Mouse (Mus musculus) heart, adult 2 months (tissue): ENCODE measurements around the gene Adh1. TPM values are rescaled to one million over a fixed set of nuclear protein-coding genes. Genes with fewer than 3 reads are reported as not detected.
A peak's percentile ranks its signal among the peaks of the same experiment; 100 is the strongest.

Experiments
- DNase-seq, 2 experiments: peaks; one replicate each; pipeline ENCODE4 v3.0.0; 2021
- H3K27ac ChIP-seq: fragments of 200-600 bp; 2 replicates; pipeline ENCODE4 v1.8.1; 2022
- H3K27me3 ChIP-seq: fragments of 200-500 bp; 2 replicates; pipeline ENCODE4 v1.6.1; 2012; ENCODE audit warnings: mild to moderate bottlenecking, low read length, inconsistent platforms, mixed read lengths; ENCODE audit not compliant: control insufficient read depth, insufficient read depth
- H3K36me3 ChIP-seq: fragments of 200-500 bp; 2 replicates; pipeline ENCODE4 v1.6.1; 2012; ENCODE audit warnings: low read length, inconsistent platforms; ENCODE audit not compliant: control insufficient read depth, insufficient read depth
- H3K4me1 ChIP-seq: fragments of 200-500 bp; 2 replicates; pipeline ENCODE4 v1.6.1; 2011; ENCODE audit warnings: low read length; ENCODE audit not compliant: control insufficient read depth, insufficient read depth
- H3K4me3 ChIP-seq: fragments of 200-600 bp; 2 replicates; pipeline ENCODE4 v1.8.1; 2022
- H3K79me2 ChIP-seq: fragments of 200-500 bp; replicated peaks from 2 replicates; pipeline ENCODE4 v1.6.1; 2012; ENCODE audit warnings: mild to moderate bottlenecking, inconsistent platforms, low read length, moderate library complexity, mixed read lengths; ENCODE audit not compliant: control insufficient read depth, insufficient read depth
- H3K9ac ChIP-seq: fragments of 200-500 bp; 2 replicates; pipeline ENCODE4 v1.6.1; 2012; ENCODE audit warnings: low read depth, mild to moderate bottlenecking, control low read depth, inconsistent platforms, low read length, mixed read lengths
- CTCF ChIP-seq: fragments of 200-600 bp; IDR thresholded peaks from 2 replicates; pipeline ENCODE4 v1.8.1; 2022; ENCODE audit warnings: antibody characterized with exemption, mild to moderate bottlenecking, moderate library complexity
- EP300 ChIP-seq: fragments of 200-500 bp; IDR thresholded peaks from 2 replicates; pipeline ENCODE4 v1.6.1; 2011; ENCODE audit warnings: low read depth, low read length, control low read depth; ENCODE audit not compliant: insufficient read depth
- POLR2A ChIP-seq: fragments of 200-500 bp; IDR thresholded peaks from 2 replicates; pipeline ENCODE4 v1.6.1; 2011; ENCODE audit warnings: mild to moderate bottlenecking, low read depth, low read length, control low read depth; ENCODE audit not compliant: insufficient read depth
- WGBS: fragments of 180-500 bp; shearing (Covaris S2); methylation state at CpG from one replicate; pipeline ENCODE4 v1.1.7; 2018; 5-methylcytosine and 5-hydroxymethylcytosine counted together
- intact Hi-C: fragments of 180-260 bp; cut with DNase I; formaldehyde crosslinking; loops from one replicate; pipeline ENCODE4 v1.15.1; 2025
- polyA plus RNA-seq: library from polyadenylated mRNA; depleted of rRNA; stranded (reverse); fragments of >200 nt; gene quantifications from 2 replicates; pipeline ENCODE4 v1.2.3, GENCODE M21; 2012
- total RNA-seq, 2 experiments: library from RNA; stranded (reverse); gene quantifications; 2 replicates each; pipeline ENCODE4 v1.2.3; 2021

Gene Adh1
- total and polyA plus RNA-seq, 3 experiments = 27.5 to 34.3 (median 29.7) TPM

DNA sequence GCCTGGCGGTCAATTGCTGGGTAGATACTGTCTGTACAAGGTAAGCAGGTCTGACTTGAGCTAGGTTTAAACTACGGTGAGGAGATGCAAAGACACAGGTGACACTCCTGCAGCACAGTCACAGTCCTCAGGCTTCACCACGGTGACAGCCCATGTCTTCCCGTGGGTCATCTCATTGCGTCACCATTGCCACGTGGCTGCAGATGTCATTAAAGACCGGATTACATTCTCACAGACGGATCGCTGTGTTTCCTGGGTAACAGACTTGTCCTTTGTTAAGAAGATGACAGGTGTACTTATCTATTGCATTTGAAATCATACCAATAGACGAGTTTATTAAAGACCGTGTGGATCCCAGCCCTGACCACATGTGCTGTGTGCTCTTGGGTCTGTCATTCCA is 39.7 kb upstream of the Adh1 start:
- intact Hi-C loops = no loop called here
- H3K36me3 ChIP-seq = no peaks in the 10 kb centered on the region
- no peak for DNase-seq

DNA sequence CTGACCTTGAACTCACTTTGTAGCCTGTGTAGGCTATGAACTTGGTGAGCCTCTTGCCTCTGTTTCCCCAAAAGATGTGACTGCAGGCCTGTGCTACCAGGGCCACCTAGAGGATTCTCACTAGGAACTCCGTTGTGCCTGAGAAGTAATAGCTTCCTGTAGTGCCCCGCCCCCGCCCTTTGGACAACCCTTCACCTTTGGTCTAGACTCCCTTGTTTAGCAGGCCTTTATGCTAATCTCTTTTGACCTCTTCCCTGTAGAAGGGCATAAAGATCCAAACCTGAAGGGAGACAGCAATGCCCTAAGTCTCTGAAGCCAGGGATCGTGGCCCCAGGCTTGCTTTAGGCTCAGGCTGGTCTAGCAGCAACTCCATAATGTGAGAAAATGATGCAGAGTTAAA is 38.3 kb upstream of the Adh1 start:
- Histone ChIP-seq H3K79me2 (no peaks in the 10 kb centered on the region), H3K36me3 (no peaks in the 10 kb centered on the region), H3K4me3 (no peak overlapping the region), H3K9ac (no peak overlapping the region), H3K27me3 (no peaks in the 10 kb centered on the region), H3K27ac (no peak overlapping the region), H3K4me1 (no peaks in the 10 kb centered on the region)
- DNase-seq = no peak
- intact Hi-C loops = loop anchor here (1.0 kb wide), 1 partner anchor 210 kb away; no protein-coding TSS in a partner anchor
- TF ChIP-seq CTCF = no peak
- 62% methylated on average over 4 of the region's 4 CpGs for WGBS

More for the DNA sequence above, 39.7 kb upstream of the Adh1 start:
- H3K4me1 ChIP-seq = no peaks in the 10 kb centered on the region
- H3K27ac ChIP-seq = no peak overlapping the region
- H3K79me2 ChIP-seq = no peaks in the 10 kb centered on the region
- WGBS = 89% methylated on average over 11 of the region's 11 CpGs
- TF ChIP-seq CTCF = no peak
- no peak for TF ChIP-seq POLR2A
- no peak for TF ChIP-seq EP300
- no peak overlapping the region for H3K9ac ChIP-seq
- H3K27me3 ChIP-seq = no peaks in the 10 kb centered on the region
- no peak overlapping the region for H3K4me3 ChIP-seq

- TF ChIP-seq CTCF (peak; percentile 87), EP300 (0 out of 2 replicates have a peak, but pooled peaks have one; percentile 47), POLR2A (no peak)
- H3K79me2 ChIP-seq = no peaks in the 10 kb centered on the region
- no peaks in the 10 kb centered on the region for H3K27me3 ChIP-seq
- no peak overlapping the region for H3K4me3 ChIP-seq
- H3K27ac ChIP-seq = no peak overlapping the region
- WGBS = 50% methylated on average over 5 of the region's 5 CpGs
- H3K9ac ChIP-seq = no peak overlapping the region
- no peaks in the 10 kb centered on the region for H3K4me1 ChIP-seq
- no peaks in the 10 kb centered on the region for H3K36me3 ChIP-seq
- DNase-seq = peak in 1 of 2 experiments; percentile 42
- intact Hi-C loops = loop anchor here (1.0 kb wide), 2 partner anchors 182 to 209 kb away; no protein-coding TSS in a partner anchor
Observed at GRCm38 (mm10) chr3:138222952-138223351, 37.8 kb upstream of the Adh1 start.

GRCm38 (mm10) chr3:138224363-138224954 is 36.3 kb upstream of the Adh1 start:
- intact Hi-C loops = no loop called here

GRCm38 (mm10) chr3:138225331-138225730 is 35.5 kb upstream of the Adh1 start:
- Histone ChIP-seq H3K27ac (no peak overlapping the region), H3K4me1 (no peaks in the 10 kb centered on the region), H3K36me3 (no peaks in the 10 kb centered on the region), H3K79me2 (no peaks in the 10 kb centered on the region), H3K27me3 (no peaks in the 10 kb centered on the region), H3K9ac (no peak overlapping the region), H3K4me3 (no peak overlapping the region)
- 73% methylated on average over 7 of the region's 7 CpGs for WGBS
- intact Hi-C loops = no loop called here
- DNase-seq = no peak
- TF ChIP-seq EP300 = no peak
- no peak for TF ChIP-seq CTCF
- no peak for TF ChIP-seq POLR2A

More at GRCm38 (mm10) chr3:138224363-138224954, 36.3 kb upstream of the Adh1 start:
- 79% methylated on average over 13 of the region's 13 CpGs for WGBS
- H3K27ac ChIP-seq = no peak overlapping the region
- no peaks in the 10 kb centered on the region for H3K36me3 ChIP-seq
- no peak overlapping the region for H3K9ac ChIP-seq
- no peaks in the 10 kb centered on the region for H3K79me2 ChIP-seq
- TF ChIP-seq EP300 (no peak), POLR2A (no peak), CTCF (no peak)
- DNase-seq = no peak
- H3K4me3 ChIP-seq = no peak overlapping the region
- H3K27me3 ChIP-seq = no peaks in the 10 kb centered on the region
- no peaks in the 10 kb centered on the region for H3K4me1 ChIP-seq

GRCm38 (mm10) chr3:138225853-138226252 is 34.9 kb upstream of the Adh1 start:
- H3K4me1 ChIP-seq = no peaks in the 10 kb centered on the region
- no peaks in the 10 kb centered on the region for H3K36me3 ChIP-seq
- TF ChIP-seq POLR2A (no peak), CTCF (no peak), EP300 (no peak)
- no peak overlapping the region for H3K4me3 ChIP-seq
- no peaks in the 10 kb centered on the region for H3K27me3 ChIP-seq
- H3K9ac ChIP-seq = no peak overlapping the region
- H3K79me2 ChIP-seq = no peaks in the 10 kb centered on the region
- H3K27ac ChIP-seq = no peak overlapping the region
- WGBS = 40% methylated on average over 7 of the region's 7 CpGs
- intact Hi-C loops = no loop called here
- DNase-seq = no peak
